Mouse (Mus musculus): ENCODE measurements around the gene Kcna5.

The Kcna5 gene

GRCm38 (mm10) chr6:126535208-126535910 lies at the start of gene Kcna5:
TSS of gene Kcna5 (minus strand) at chr6:126535412.
- DNase-seq = peak; percentile 47

DNA sequence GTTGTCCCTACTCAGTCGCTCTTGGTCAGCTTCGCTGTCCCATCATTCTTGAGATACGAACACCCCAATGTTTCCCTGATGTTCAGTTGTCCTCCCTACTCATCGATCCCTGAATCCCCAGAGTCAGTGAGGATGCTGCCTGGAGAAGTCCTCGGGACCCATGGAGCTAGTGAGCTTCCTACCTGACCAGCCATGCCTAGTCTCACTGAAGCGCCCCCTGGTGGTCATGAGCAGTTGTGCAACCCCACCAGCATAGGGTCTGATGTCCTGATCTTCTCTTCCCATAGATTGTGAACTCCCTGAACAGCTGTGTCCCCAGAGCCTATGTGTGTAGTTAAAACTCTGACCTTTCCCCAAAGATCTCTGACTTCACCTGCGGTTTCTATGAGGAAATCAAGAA lies 47.9 kb upstream of the Kcna5 start:
- peak; percentile 36 for DNase-seq

DNA sequence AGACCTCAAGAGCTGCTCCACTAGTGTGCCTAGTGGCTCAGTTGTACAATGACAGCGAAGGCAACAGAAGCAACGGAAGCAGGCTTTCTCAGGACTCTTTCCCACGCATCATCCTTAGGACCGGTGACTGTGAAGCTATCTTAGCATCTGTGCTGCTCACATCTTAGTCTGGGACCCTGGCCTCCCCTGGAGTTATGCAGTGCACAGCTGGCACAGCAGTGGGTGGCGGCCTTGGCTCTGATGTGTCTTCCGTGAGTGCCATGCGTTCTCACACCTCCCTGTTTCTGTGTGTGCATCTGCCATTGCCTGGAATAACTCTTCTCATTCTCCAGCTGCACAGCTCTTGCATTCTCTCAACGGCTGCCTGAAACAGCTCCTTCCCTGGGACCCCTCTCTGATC lies 46.4 kb upstream of the Kcna5 start:
- no peak for DNase-seq

GRCm38 (mm10) chr6:126580571-126580970 lies 45.4 kb upstream of the Kcna5 start:
- no peak for DNase-seq

GRCm38 (mm10) chr6:126577415-126577814 lies 42.2 kb upstream of the Kcna5 start:
- no peak for DNase-seq

- DNase-seq = no peak
Measured at GRCm38 (mm10) chr6:126576566-126576965, 41.4 kb upstream of the Kcna5 start.

- no peak for DNase-seq
Measured at GRCm38 (mm10) chr6:126574778-126575177, 39.6 kb upstream of the Kcna5 start.

- no peak for DNase-seq
Measured at GRCm38 (mm10) chr6:126573021-126573420, 37.8 kb upstream of the Kcna5 start.

DNA sequence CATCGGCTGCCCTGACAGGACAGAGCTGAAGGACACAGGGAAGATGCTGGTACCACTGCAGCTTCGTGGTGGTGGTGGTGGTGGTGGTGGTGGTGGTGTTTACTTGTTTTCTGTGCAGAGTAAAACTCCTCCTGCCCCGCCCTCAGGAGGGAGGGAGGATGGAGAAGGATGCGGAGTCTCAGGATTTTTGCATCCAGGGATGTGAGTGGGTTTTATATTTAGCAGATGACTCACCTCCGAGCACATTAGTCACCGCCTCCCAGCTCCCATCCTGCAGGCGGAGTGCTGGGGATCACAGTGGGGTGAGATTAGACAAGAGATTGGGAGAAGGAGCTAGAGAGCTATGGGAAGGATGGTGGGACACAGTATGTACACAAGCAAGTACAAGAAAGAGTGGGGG lies 34.6 kb upstream of the Kcna5 start:
- no peak for DNase-seq

DNA sequence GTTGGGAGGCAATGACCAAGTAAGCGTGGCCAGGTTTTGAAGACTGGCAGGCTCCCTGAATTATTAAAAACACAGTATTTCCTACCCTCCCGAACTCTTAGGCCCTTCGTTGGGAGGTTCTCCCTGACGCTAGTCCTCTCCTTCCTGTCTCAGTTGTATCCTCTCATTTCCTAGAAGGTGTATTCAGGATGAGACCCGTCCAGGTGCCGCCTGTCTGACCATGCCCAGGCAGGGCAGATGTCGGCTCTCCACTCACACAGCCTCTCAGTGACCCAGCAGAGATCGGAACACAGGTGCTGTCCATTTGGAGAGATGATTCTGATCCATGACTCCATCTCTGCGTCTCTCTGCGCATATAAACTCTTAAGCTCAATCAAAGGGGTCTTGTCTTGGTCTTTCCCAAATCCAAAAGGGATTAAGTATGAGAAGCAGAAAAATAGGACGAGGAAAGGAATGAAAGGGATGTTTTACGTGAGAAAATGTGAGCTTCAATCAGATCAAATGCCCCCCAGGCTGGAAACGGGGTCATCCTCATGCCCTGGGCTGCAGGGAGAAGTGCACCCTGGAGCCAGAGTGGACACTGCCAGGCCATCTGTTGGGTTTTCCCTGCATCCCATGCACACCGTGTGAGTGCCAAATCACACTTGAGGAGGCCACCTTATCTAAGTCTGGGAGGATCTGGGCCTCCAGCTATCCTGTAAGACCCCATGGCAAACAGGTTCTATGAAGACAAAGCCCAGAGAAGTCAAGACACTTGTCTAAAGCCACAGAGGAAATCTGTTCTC lies 33.0 kb upstream of the Kcna5 start:
- no peak for DNase-seq

- no peak for DNase-seq
Measured at GRCm38 (mm10) chr6:126567326-126567725, 32.1 kb upstream of the Kcna5 start.

GRCm38 (mm10) chr6:126564376-126564775 lies 29.2 kb upstream of the Kcna5 start:
- DNase-seq = no peak

DNA sequence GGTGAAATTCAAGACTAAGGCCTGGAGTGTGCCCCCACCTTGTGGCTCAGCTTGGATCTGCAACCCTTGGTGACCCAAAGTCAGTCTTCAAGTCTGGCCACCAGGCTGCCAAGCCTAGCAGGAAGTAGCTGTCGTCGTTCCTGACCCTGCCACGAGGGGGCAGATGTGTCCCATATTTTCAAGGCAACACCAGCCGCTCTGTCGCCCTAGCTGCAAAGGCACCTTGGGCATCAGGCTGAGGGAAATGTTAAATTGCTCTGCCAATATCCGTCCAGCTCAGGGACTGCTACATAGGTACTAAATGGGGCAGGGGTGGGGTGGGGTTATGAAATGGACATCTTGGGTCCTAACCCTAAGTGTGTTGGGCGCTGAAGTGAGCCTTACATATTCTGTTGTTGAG lies 28.7 kb upstream of the Kcna5 start:
- DNase-seq = peak; percentile 83

DNA sequence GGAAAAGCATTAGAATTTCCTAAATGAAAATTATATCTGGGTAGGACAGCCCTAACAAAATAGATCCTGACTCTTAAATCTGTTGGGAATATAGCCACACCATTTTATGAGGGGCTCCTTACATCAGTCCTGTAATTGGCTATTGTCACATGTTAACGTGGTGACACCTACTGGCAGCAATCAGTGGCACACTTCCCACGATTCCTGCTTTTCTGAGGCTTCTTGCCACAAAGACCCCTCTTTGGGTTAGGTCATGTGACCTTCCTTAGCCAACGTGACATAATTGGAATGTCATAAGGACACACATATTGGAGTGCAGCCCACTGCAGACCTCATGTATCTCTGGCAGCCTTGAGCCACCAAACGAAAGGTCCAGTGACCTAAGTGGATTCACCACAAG lies 26.5 kb upstream of the Kcna5 start:
- DNase-seq = no peak

- DNase-seq = no peak
Measured at GRCm38 (mm10) chr6:126560696-126561095, 25.5 kb upstream of the Kcna5 start.

DNA sequence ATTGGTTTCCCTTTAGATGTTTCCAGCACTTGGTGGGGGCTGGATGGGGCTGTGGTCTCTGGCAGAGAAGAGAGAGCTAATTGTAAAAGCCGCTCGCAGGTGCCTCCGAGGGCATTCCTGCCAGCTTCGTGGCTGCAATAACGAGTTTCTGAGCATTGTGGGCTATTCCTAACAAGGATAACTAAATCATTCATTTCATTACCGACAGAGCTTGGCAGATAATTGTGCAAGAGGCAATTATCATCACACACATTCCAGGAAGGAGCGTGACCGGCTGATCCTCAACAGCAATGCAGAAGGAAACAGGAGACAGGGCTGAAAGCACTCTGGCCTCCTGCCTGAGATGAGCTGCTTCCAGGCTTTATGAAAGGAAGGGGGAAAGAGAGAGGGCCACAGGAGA lies 24.8 kb upstream of the Kcna5 start:
- DNase-seq = peak; percentile 6

DNA sequence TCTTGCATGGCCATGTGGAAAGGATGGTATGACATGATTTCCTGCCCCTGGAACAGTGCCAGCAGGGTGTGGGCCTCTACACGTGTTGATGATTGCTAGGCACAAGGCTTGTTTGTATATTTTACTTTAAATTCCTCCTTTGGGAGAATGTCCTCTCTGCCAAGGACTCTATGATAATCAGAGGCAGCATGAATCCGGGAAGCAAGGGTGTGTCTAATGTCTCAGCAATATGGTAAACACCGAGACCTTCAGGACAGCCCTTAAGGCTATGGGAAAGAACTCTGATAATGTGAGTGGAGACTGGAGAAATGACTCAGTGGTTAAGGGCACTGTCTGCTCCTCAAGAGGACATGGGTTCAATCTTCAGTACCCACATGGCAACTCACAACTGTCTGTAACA lies 23.1 kb upstream of the Kcna5 start:
- DNase-seq = peak; percentile 21

- peak; percentile 50 for DNase-seq
Measured at GRCm38 (mm10) chr6:126553812-126554211, 18.6 kb upstream of the Kcna5 start.

GRCm38 (mm10) chr6:126551862-126552395 lies 16.7 kb upstream of the Kcna5 start:
- peak; percentile 49 for DNase-seq

- no peak for DNase-seq
Measured at GRCm38 (mm10) chr6:126544107-126545036, 9.2 kb upstream of the Kcna5 start.

DNA sequence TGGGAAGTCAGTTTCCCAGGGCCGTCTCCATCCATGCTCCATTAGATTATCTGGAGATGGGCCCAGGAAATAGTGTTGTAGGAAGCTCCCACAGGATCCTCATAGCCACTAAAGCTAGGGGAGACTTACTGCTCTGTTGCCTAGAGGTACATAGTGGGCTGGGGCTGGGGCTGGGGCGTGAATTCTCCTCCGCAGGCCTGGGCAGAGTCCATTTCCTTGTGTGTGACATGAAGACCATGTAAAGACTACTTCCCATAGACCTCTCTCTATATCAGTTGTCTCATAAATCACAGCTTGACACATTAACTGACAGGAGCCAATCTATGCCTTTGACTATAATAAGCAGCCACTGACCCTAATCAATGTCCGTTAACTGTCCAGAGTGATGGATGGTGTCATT lies 7.5 kb upstream of the Kcna5 start:
- no peak for DNase-seq

DNA sequence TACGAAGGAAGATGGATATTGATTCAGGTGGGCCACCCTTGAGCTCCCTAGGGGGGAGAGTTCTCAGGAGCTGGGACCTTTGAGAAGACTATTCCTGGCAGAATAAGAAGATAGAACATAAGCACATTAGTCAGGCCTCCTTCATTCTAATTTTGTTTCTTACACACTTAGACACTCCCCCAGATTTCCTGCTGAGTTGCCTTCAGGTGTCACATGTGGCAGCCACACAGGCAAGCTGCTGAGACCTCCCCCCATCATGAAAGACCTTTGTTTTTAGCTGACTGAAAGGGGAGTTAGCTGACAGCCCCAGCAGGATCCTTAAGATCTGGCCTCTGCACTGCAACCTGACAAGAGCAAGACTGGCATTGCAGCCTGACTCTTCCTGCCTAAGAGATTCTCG lies 2.3 kb upstream of the Kcna5 start:
- DNase-seq = no peak

DNA sequence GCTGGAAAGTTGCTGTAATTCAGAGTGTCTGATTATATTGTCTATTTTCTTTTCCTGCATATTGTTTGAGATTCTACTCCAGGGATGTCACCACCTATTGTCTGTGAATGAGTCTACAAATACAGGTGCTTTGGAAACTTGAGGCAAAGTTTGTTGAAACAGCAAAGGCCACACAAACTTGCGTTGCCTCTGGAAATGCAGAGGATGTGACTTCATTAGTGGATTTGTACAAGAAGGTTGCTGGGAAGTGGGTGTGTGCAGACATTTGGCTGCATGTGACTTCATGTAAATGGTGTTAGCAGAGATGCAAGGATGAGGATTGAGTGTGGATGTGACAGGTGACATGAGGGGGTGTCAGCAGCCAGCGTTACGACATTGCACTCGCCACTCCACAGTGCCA lies 1.7 kb upstream of the Kcna5 start:
- DNase-seq = no peak
